27 mouse cellular contexts compared by ENCODE assay signal in the genomic region with DNA sequence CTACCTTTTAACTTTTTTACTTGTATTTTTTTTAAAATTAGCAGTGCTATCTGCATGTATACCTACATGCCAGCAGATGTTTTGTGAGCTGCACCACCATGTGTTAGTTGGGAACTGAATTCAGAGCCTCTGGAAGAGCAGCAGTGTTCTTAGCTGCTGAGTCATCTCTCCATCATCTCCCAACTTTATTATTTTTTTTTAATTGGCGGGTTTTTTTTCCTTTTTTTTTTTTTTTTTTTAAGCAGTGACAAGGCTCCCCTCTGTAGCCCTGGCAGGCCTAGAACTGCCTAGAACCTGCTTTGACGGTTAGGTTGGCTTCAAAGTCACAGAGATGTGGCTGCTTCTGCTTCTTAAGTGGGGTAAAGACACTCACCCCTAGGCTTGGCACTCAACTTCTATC. TPM values are rescaled to one million over a fixed set of nuclear protein-coding genes. Genes with fewer than 3 reads are reported as not detected.
A peak's percentile ranks its signal among the peaks of the same experiment; 100 is the strongest.
DNase-seq lines count a peak whose midpoint lies in the region; ATAC-seq lines count a peak whose summit lies in the region.
"Had no signal": no experiment of that assay in that cellular context is flagged by ENCODE, and none has a peak within 500 bp of the region (broad histone marks: within the 10 kb centered on the region; RNA-seq: fewer than 3 reads in every experiment).

No protein-coding gene starts in this region.

- DNase-seq in liver, embryonic 11.5 days (ENCODE audit: low spot score): no peak
- no peak for DNase-seq in liver
- DNase-seq in 3T3-L1 (ENCODE audit: low read depth, low spot score): peak; percentile 63
- DNase-seq in adipocyte (ENCODE audit: low spot score): peak; percentile 55
- DNase-seq in kidney, postnatal 14 days: no peak
- no peak for DNase-seq in layer of hippocampus, adult 9-11 months
- DNase-seq: adrenal gland, adult 2 months; adrenal gland, postnatal 10 days; adrenal gland, postnatal 25 days; cerebellum, adult 11 months; cerebellum, adult 18-20 months; cerebellum, adult 8-10 months; cerebellum, adult 9-11 months; cerebellum, postnatal 14 days; cerebellum, postnatal 36 days; embryo, embryonic 11 days; forebrain, postnatal 0 days had no signal

- H3K27me3 ChIP-seq in liver, embryonic 12.5 days (replicated peaks): no peaks in the 10 kb centered on the region
- H3K27me3 ChIP-seq in liver, embryonic 11.5 days (replicated peaks; ENCODE audit: control insufficient read depth, insufficient read depth, low read length): no peaks in the 10 kb centered on the region
- no peaks in the 10 kb centered on the region for H3K27me3 ChIP-seq in liver, embryonic 15.5 days
- H3K27me3 ChIP-seq: embryonic facial prominence, embryonic 13.5 days; embryonic facial prominence, embryonic 15.5 days; forebrain, embryonic 13.5 days; forebrain, embryonic 15.5 days; Patski had no signal

- no peak overlapping the region for H3K4me2 ChIP-seq in liver, embryonic 12.5 days
- H3K4me2 ChIP-seq in liver, embryonic 11.5 days: no peak overlapping the region
- no peak overlapping the region for H3K4me2 ChIP-seq in liver, embryonic 15.5 days
- H3K4me2 ChIP-seq: embryonic facial prominence, embryonic 13.5 days; embryonic facial prominence, embryonic 15.5 days; forebrain, embryonic 13.5 days; forebrain, embryonic 15.5 days had no signal

- H3K9me3 ChIP-seq in liver, embryonic 12.5 days (replicated peaks): no peaks in the 10 kb centered on the region
- no peaks in the 10 kb centered on the region; the same call in 1 of the 2 replicates for H3K9me3 ChIP-seq in liver, embryonic 11.5 days (ENCODE audit: control insufficient read depth, low read length)
- H3K9me3 ChIP-seq in liver, embryonic 15.5 days (replicated peaks): no peaks in the 10 kb centered on the region
- H3K9me3 ChIP-seq: embryonic facial prominence, embryonic 13.5 days; embryonic facial prominence, embryonic 15.5 days; forebrain, embryonic 13.5 days; forebrain, embryonic 15.5 days had no signal

- 0 out of 2 replicates have a peak overlapping the region, but pooled peaks have one; percentile 10 for H3K27ac ChIP-seq in liver, embryonic 12.5 days
- H3K27ac ChIP-seq in liver, embryonic 11.5 days (ENCODE audit: low read depth, low read length): no peak overlapping the region
- 0 out of 2 replicates have a peak overlapping the region, but pooled peaks have one; percentile 29 for H3K27ac ChIP-seq in liver, embryonic 15.5 days (replicated peaks)
- H3K27ac ChIP-seq: embryonic facial prominence, embryonic 13.5 days; embryonic facial prominence, embryonic 15.5 days; forebrain, embryonic 13.5 days; forebrain, embryonic 15.5 days had no signal

- H3K4me1 ChIP-seq in liver, embryonic 12.5 days: peaks cover 39% of the 10 kb centered on the region
- no peaks in the 10 kb centered on the region; the same call in none of the 2 replicates for H3K4me1 ChIP-seq in liver, embryonic 11.5 days (replicated peaks; ENCODE audit: control insufficient read depth, insufficient read depth, low read length)
- H3K4me1 ChIP-seq in liver, embryonic 15.5 days (replicated peaks): peaks cover 58% of the 10 kb centered on the region

- no peak overlapping the region for H3K4me3 ChIP-seq in liver, embryonic 12.5 days
- H3K4me3 ChIP-seq in liver, embryonic 11.5 days (ENCODE audit: low read depth, low read length): no peak overlapping the region
- H3K4me3 ChIP-seq in liver, embryonic 15.5 days (replicated peaks): no peak overlapping the region
- H3K4me3 ChIP-seq: embryonic facial prominence, embryonic 13.5 days; embryonic facial prominence, embryonic 15.5 days; forebrain, embryonic 13.5 days; forebrain, embryonic 15.5 days had no signal

- no peak overlapping the region for H3K9ac ChIP-seq in liver, embryonic 12.5 days
- H3K9ac ChIP-seq in liver, embryonic 11.5 days (ENCODE audit: low read depth, low read length): no peak overlapping the region
- no peak overlapping the region for H3K9ac ChIP-seq in liver, embryonic 15.5 days
- H3K9ac ChIP-seq: embryonic facial prominence, embryonic 13.5 days; embryonic facial prominence, embryonic 15.5 days; forebrain, embryonic 13.5 days; forebrain, embryonic 15.5 days; forebrain, postnatal 0 days had no signal

- H3K36me3 ChIP-seq in liver, embryonic 12.5 days: peaks cover 40% of the 10 kb centered on the region
- H3K36me3 ChIP-seq in liver, embryonic 11.5 days (ENCODE audit: control insufficient read depth, insufficient read depth, low read length): peaks cover 4% of the 10 kb centered on the region; the same call in 1 of the 2 replicates
- H3K36me3 ChIP-seq in liver, embryonic 15.5 days (replicated peaks): peaks cover 42% of the 10 kb centered on the region
- H3K36me3 ChIP-seq: forebrain, embryonic 15.5 days had no signal

- WGBS in liver, embryonic 12.5 days (ENCODE audit: insufficient replicate concordance): 62% methylated on average over 2 of the region's 2 CpGs
- WGBS in liver, embryonic 11.5 days: 79% methylated on average over 2 of the region's 2 CpGs
- WGBS in liver, embryonic 15.5 days (ENCODE audit: insufficient replicate concordance): 66% methylated on average over 2 of the region's 2 CpGs

- no peak for ATAC-seq in liver, embryonic 12.5 days
- no peak for ATAC-seq in liver, embryonic 11.5 days (replicated peaks; ENCODE audit: low FRiP score)
- no peak for ATAC-seq in liver, embryonic 15.5 days (ENCODE audit: insufficient read depth)
- ATAC-seq: activated CD4-positive, CD25-positive, alpha-beta regulatory T cell, adult 4 months; forebrain, embryonic 13.5 days; forebrain, embryonic 15.5 days; forebrain, postnatal 0 days; Patski had no signal

RNA-seq across cellular contexts. Expression of a gene that starts 3.2 kb away (rescaled TPM):
- 41.7 and 44.7 TPM in 2 replicates for polyA plus RNA-seq in liver, embryonic 12.5 days (2016; fragmentation: Nextera tagmentation; extraction: Ambion mirVana)
- polyA plus RNA-seq in liver, embryonic 11.5 days (2014; fragmentation: Nextera tagmentation; extraction: Ambion mirVana): 34.6 and 35.1 TPM in 2 replicates
- 58.5 and 66.0 TPM in 2 replicates for polyA plus RNA-seq in liver, embryonic 15.5 days (2015; fragmentation: Nextera tagmentation; extraction: Ambion mirVana)

RNA-seq across cellular contexts. Expression of a gene that starts 6.4 kb away (rescaled TPM):
- 38.8 and 41.6 TPM in 2 replicates for polyA plus RNA-seq in liver, embryonic 12.5 days (2016; fragmentation: Nextera tagmentation; extraction: Ambion mirVana)
- 56.1 and 60.8 TPM in 2 replicates for polyA plus RNA-seq in liver, embryonic 11.5 days (2014; fragmentation: Nextera tagmentation; extraction: Ambion mirVana)
- polyA plus RNA-seq in liver, embryonic 15.5 days (2015; fragmentation: Nextera tagmentation; extraction: Ambion mirVana): 23.2 and 24.0 TPM in 2 replicates

RNA-seq across cellular contexts. Expression of a gene that starts 15.9 kb away (rescaled TPM):
- polyA plus RNA-seq in liver, embryonic 12.5 days (2016; fragmentation: Nextera tagmentation; extraction: Ambion mirVana): 0.10 and 0.15 TPM in 2 replicates
- polyA plus RNA-seq in liver, embryonic 11.5 days (2014; fragmentation: Nextera tagmentation; extraction: Ambion mirVana): 0.15 TPM in 1 of 2 replicates, not detected in the other
- 0.17 and 0.44 TPM in 2 replicates for polyA plus RNA-seq in liver, embryonic 15.5 days (2015; fragmentation: Nextera tagmentation; extraction: Ambion mirVana)
- polyA plus RNA-seq: activated CD4-positive, CD25-positive, alpha-beta regulatory T cell, adult 4 months; embryonic facial prominence, embryonic 11.5 days; embryonic facial prominence, embryonic 13.5 days; forebrain, embryonic 11.5 days; forebrain, embryonic 13.5 days; forebrain, embryonic 15.5 days; forebrain, postnatal 0 days had no signal

RNA-seq across cellular contexts. Expression of a gene that starts 16.4 kb away (rescaled TPM):
- polyA plus RNA-seq in liver, embryonic 12.5 days (2016; fragmentation: Nextera tagmentation; extraction: Ambion mirVana): 46.1 and 47.7 TPM in 2 replicates
- polyA plus RNA-seq in liver, embryonic 11.5 days (2014; fragmentation: Nextera tagmentation; extraction: Ambion mirVana): 70.6 and 73.4 TPM in 2 replicates
- polyA plus RNA-seq in liver, embryonic 15.5 days (2015; fragmentation: Nextera tagmentation; extraction: Ambion mirVana): 26.0 and 28.8 TPM in 2 replicates

RNA-seq across cellular contexts. Expression of a gene that starts 19.3 kb away (rescaled TPM):
- 2.6 and 2.8 TPM in 2 replicates for polyA plus RNA-seq in liver, embryonic 12.5 days (2016; fragmentation: Nextera tagmentation; extraction: Ambion mirVana)
- polyA plus RNA-seq in liver, embryonic 11.5 days (2014; fragmentation: Nextera tagmentation; extraction: Ambion mirVana): 2.0 and 2.4 TPM in 2 replicates
- 3.5 and 3.7 TPM in 2 replicates for polyA plus RNA-seq in liver, embryonic 15.5 days (2015; fragmentation: Nextera tagmentation; extraction: Ambion mirVana)
- polyA plus RNA-seq: activated CD4-positive, CD25-positive, alpha-beta regulatory T cell, adult 4 months had no signal

Comparison
In these comparisons a context has a peak if more than half of its experiments do, and no peak if none do; other contexts are left out.
1. DNase-seq: peak in 3T3-L1 (single experiment) and adipocyte (single experiment); none in liver, embryonic 11.5 days (single experiment), liver (single experiment), kidney, postnatal 14 days (single experiment) and layer of hippocampus, adult 9-11 months (single experiment).